Mouse (Mus musculus): ENCODE results near the gene Efhd2. TPM values are rescaled to one million over a fixed set of nuclear protein-coding genes. Genes with fewer than 3 reads are reported as not detected.

Gene Efhd2
- polyA plus RNA-seq, 1 experiment: 16.3 TPM

GRCm38 (mm10) chr4:141859351-141859750 lies 15.4 kb downstream of the Efhd2 start:
- no peak overlapping the region for H3K4me3 ChIP-seq (ENCODE audit: low read depth, low read length)
- peaks cover 5% of the 10 kb centered on the region for H3K9me3 ChIP-seq (replicated peaks; ENCODE audit: control insufficient read depth, insufficient read depth, low read length, poor library complexity, severe bottlenecking)
- no peaks in the 10 kb centered on the region for H3K4me1 ChIP-seq (ENCODE audit: control insufficient read depth, insufficient read depth, low read length)
- no peak for TF ChIP-seq POLR2A (IDR thresholded peaks at IDR 0.05; ENCODE audit: insufficient read depth, low read length)
- no peaks in the 10 kb centered on the region for H3K27me3 ChIP-seq (ENCODE audit: control insufficient read depth, insufficient read depth, low read length, poor library complexity, severe bottlenecking)
- H3K27ac ChIP-seq (ENCODE audit: insufficient read depth, low read length): no peak overlapping the region
- H3K9ac ChIP-seq (ENCODE audit: low read depth, poor library complexity, severe bottlenecking): no peak overlapping the region
- no peaks in the 10 kb centered on the region for H3K36me3 ChIP-seq (ENCODE audit: control insufficient read depth, insufficient read depth, low read length, poor library complexity, severe bottlenecking)

DNA sequence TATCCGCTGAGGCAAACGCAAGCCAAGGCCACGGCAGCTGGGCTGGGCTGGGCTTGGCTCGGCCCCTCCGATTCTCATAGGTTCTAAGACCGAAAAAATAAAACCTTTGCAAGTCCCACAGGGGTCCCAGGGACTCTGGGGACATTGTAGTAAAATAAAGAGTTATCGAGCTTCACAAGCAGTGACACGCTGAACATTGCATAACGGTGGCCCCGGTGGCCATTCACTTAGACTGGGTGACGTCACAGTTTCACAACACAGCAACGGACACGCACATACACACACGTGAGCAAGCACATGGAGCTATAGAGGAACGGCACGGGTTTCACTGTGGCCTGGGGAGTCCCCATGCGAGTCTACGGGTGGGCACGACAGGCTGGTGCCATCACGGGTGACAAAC lies 16.2 kb downstream of the Efhd2 start:
- Histone ChIP-seq H3K27ac (ENCODE audit: insufficient read depth, low read length) (no peak overlapping the region), H3K9ac (ENCODE audit: low read depth, poor library complexity, severe bottlenecking) (no peak overlapping the region), H3K36me3 (ENCODE audit: control insufficient read depth, insufficient read depth, low read length, poor library complexity, severe bottlenecking) (no peaks in the 10 kb centered on the region), H3K4me1 (ENCODE audit: control insufficient read depth, insufficient read depth, low read length) (no peaks in the 10 kb centered on the region), H3K4me3 (ENCODE audit: low read depth, low read length) (no peak overlapping the region), H3K9me3 (replicated peaks; ENCODE audit: control insufficient read depth, insufficient read depth, low read length, poor library complexity, severe bottlenecking) (peaks cover 14% of the 10 kb centered on the region), H3K27me3 (ENCODE audit: control insufficient read depth, insufficient read depth, low read length, poor library complexity, severe bottlenecking) (no peaks in the 10 kb centered on the region)
- TF ChIP-seq POLR2A (IDR thresholded peaks at IDR 0.05; ENCODE audit: insufficient read depth, low read length) (no peak), CTCF (IDR thresholded peaks at IDR 0.05; ENCODE audit: low read depth, low read length) (no peak), EP300 (IDR thresholded peaks at IDR 0.05; ENCODE audit: insufficient read depth, low read depth, low read length) (no peak)

- no peaks in the 10 kb centered on the region for H3K27me3 ChIP-seq (ENCODE audit: control insufficient read depth, insufficient read depth, low read length, poor library complexity, severe bottlenecking)
- peaks cover 20% of the 10 kb centered on the region for H3K9me3 ChIP-seq (replicated peaks; ENCODE audit: control insufficient read depth, insufficient read depth, low read length, poor library complexity, severe bottlenecking)
- TF ChIP-seq CTCF (IDR thresholded peaks at IDR 0.05; ENCODE audit: low read depth, low read length): peak; percentile 97
- TF ChIP-seq EP300 (IDR thresholded peaks at IDR 0.05; ENCODE audit: insufficient read depth, low read depth, low read length): no peak
- H3K27ac ChIP-seq (ENCODE audit: insufficient read depth, low read length): no peak overlapping the region
- H3K9ac ChIP-seq (ENCODE audit: low read depth, poor library complexity, severe bottlenecking): no peak overlapping the region
- H3K4me1 ChIP-seq (ENCODE audit: control insufficient read depth, insufficient read depth, low read length): no peaks in the 10 kb centered on the region
- H3K4me3 ChIP-seq (ENCODE audit: low read depth, low read length): no peak overlapping the region
- no peaks in the 10 kb centered on the region for H3K36me3 ChIP-seq (ENCODE audit: control insufficient read depth, insufficient read depth, low read length, poor library complexity, severe bottlenecking)
These were observed 17.2 kb downstream of the Efhd2 start for GRCm38 (mm10) chr4:141857422-141857930.

GRCm38 (mm10) chr4:141853437-141853836 lies 21.3 kb downstream of the Efhd2 start:
- H3K9me3 ChIP-seq (replicated peaks; ENCODE audit: control insufficient read depth, insufficient read depth, low read length, poor library complexity, severe bottlenecking): peaks cover 38% of the 10 kb centered on the region
- no peaks in the 10 kb centered on the region for H3K36me3 ChIP-seq (ENCODE audit: control insufficient read depth, insufficient read depth, low read length, poor library complexity, severe bottlenecking)
- no peak overlapping the region for H3K9ac ChIP-seq (ENCODE audit: low read depth, poor library complexity, severe bottlenecking)
- TF ChIP-seq POLR2A (IDR thresholded peaks at IDR 0.05; ENCODE audit: insufficient read depth, low read length) (no peak), EP300 (IDR thresholded peaks at IDR 0.05; ENCODE audit: insufficient read depth, low read depth, low read length) (no peak), CTCF (IDR thresholded peaks at IDR 0.05; ENCODE audit: low read depth, low read length) (no peak)
- no peak overlapping the region for H3K27ac ChIP-seq (ENCODE audit: insufficient read depth, low read length)
- H3K4me1 ChIP-seq (ENCODE audit: control insufficient read depth, insufficient read depth, low read length): no peaks in the 10 kb centered on the region
- H3K4me3 ChIP-seq (ENCODE audit: low read depth, low read length): no peak overlapping the region
- H3K27me3 ChIP-seq (ENCODE audit: control insufficient read depth, insufficient read depth, low read length, poor library complexity, severe bottlenecking): no peaks in the 10 kb centered on the region

- Histone ChIP-seq H3K4me1 (ENCODE audit: control insufficient read depth, insufficient read depth, low read length) (no peaks in the 10 kb centered on the region), H3K36me3 (ENCODE audit: control insufficient read depth, insufficient read depth, low read length, poor library complexity, severe bottlenecking) (no peaks in the 10 kb centered on the region), H3K9me3 (replicated peaks; ENCODE audit: control insufficient read depth, insufficient read depth, low read length, poor library complexity, severe bottlenecking) (peaks cover 33% of the 10 kb centered on the region), H3K27me3 (ENCODE audit: control insufficient read depth, insufficient read depth, low read length, poor library complexity, severe bottlenecking) (no peaks in the 10 kb centered on the region), H3K27ac (ENCODE audit: insufficient read depth, low read length) (no peak within 1 kb of the TSS), H3K9ac (ENCODE audit: low read depth, poor library complexity, severe bottlenecking) (no peak within 1 kb of the TSS), H3K4me3 (ENCODE audit: low read depth, low read length) (no peak within 1 kb of the TSS)
- no peak for TF ChIP-seq CTCF (IDR thresholded peaks at IDR 0.05; ENCODE audit: low read depth, low read length)
These were observed 28.7 kb downstream of the Efhd2 start, which contains the start of gene Ctrc for GRCm38 (mm10) chr4:141845999-141846398. Gene Ctrc (minus strand): TSS chr4:141846359.

GRCm38 (mm10) chr4:141834536-141835095 lies 40.1 kb downstream of the Efhd2 start:
- no peak overlapping the region for H3K4me3 ChIP-seq (ENCODE audit: low read depth, low read length)
- no peaks in the 10 kb centered on the region for H3K4me1 ChIP-seq (ENCODE audit: control insufficient read depth, insufficient read depth, low read length)
- H3K36me3 ChIP-seq (ENCODE audit: control insufficient read depth, insufficient read depth, low read length, poor library complexity, severe bottlenecking): no peaks in the 10 kb centered on the region
- TF ChIP-seq EP300 (IDR thresholded peaks at IDR 0.05; ENCODE audit: insufficient read depth, low read depth, low read length) (no peak), POLR2A (IDR thresholded peaks at IDR 0.05; ENCODE audit: insufficient read depth, low read length) (no peak), CTCF (IDR thresholded peaks at IDR 0.05; ENCODE audit: low read depth, low read length) (no peak)
- H3K27me3 ChIP-seq (ENCODE audit: control insufficient read depth, insufficient read depth, low read length, poor library complexity, severe bottlenecking): no peaks in the 10 kb centered on the region
- H3K9ac ChIP-seq (ENCODE audit: low read depth, poor library complexity, severe bottlenecking): no peak overlapping the region
- no peaks in the 10 kb centered on the region for H3K9me3 ChIP-seq (replicated peaks; ENCODE audit: control insufficient read depth, insufficient read depth, low read length, poor library complexity, severe bottlenecking)
- H3K27ac ChIP-seq (ENCODE audit: insufficient read depth, low read length): no peak overlapping the region

All from ES-Bruce4 (cell line).